Mouse (Mus musculus): ENCODE measurements around the gene Ing5.

DNA sequence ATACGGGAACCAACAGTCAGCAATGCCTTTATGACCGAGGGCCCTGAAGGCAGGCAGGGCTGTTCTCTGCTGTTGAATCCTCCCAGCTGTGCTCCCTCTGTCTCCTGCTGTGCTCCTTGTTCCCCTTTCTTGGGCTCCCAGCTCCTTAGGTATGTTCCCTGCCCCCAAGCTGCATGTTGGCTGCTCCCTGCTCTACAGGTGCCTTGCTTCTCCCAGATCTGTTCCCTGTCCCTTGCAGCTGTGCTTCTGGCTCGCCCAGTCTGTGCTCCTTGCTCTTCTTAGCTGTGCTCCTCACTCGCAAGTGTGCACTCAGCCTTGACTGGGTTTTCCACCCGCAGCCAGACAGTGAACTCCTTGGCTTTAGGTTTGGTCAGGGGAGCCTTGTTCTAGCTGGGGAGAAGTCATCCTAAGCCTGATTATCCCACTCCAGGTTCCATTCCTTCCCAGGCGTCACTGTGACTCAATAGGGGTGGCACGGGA lies 30.9 kb downstream of the Ing5 start:
- no peak for TF ChIP-seq POLR2A (IDR thresholded peaks at IDR 0.05; ENCODE audit: insufficient read depth, low read depth, low read length)
- TF ChIP-seq CTCF (IDR thresholded peaks at IDR 0.05; ENCODE audit: insufficient read depth, low read depth, low read length): no peak
